Mouse (Mus musculus) kidney, adult 8-10 months (tissue): ENCODE measurements at regions not wholly inside any gene's neighbourhood (a gene's known extent, or its start where the extent isn't known, plus 50 kb on each side); places are given as distances from the start of the nearest gene placed in this dataset.

ENCODE experiments used
- DNase-seq, 2 experiments: peaks; one replicate each; pipeline ENCODE4 v3.0.0; 2022

GRCm38 (mm10) chr10:126628057-126628456, 273.1 kb downstream of the Atp23 start:
- no peak for DNase-seq

DNA sequence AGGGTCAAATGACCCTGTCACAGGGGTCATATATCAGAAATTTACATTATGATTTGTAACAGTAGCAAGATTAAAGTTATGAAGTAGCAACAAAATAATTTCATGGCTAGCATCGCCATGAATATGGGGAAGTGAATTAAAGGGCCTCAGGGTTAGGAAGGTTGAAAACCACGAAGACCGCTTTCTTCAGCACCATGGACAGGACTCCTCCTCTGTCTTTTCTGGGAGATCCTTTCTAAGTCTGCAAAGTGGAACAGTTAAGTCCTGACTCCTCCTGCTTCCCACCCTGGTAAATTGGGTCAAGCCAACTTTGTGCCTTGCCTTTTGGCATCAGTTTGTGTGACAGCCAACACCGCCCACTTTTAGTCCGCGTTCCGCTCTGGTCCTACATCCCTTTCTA, 275.7 kb downstream of the Atp23 start:
- DNase-seq = peak; percentile 1 to 9

DNA sequence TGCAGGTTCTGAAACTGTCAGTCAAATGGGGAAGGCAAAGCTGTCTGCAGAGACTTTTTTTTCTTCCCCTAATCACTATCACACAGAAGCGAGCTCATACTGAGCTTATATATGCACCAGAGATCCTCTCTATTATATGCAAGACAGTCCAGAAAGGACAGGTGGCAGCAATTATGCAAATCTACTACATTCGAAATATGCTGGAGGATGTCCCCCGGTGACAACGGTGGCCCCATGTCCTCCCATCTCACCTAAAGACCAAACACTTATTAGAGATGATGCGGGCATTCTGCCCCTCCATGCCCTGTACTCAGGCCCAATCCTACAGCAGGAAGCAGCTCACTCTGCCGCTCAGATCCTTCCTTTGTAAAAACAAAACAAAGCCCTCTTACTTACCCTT, 280.4 kb downstream of the Atp23 start:
- no peak for DNase-seq

DNA sequence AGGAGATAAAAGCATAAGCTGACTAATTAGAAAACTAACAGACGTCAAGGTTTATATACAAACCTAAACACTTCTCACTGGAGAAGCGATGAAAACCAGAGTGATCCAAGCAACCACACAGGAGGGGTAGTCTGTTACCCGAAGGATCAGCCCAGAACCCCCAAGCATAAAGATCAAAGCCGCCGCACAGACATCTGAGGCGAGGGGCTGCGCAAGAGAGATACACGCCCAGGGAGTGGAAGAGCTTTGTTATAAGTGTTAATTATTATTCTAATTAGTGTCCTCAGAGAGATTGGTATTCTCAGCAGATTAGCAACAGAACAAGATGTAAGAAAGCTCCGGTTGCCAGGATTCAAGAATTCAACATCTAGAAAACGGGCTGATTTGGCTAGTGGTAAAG, 281.2 kb downstream of the Atp23 start:
- no peak for DNase-seq

DNA sequence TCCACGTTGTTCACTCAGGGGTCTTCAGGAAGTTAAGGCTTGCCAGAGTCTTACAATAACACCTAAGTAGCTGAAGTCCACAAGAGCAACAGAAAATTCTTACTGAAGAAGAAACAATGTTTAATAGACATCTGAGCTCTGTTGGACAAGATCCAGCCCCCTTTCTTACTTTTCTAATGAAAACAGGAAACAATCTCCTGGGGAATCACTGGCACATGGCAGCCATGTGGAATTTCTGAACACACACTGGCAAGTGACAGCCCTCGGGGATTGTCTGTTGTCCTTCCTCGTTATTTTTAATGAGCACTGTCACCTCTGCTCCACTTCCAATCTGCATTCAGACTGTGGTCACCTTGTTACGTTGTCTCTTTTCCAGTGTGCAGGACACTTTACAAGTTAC, 288.9 kb downstream of the Atp23 start:
- DNase-seq = no peak

DNA sequence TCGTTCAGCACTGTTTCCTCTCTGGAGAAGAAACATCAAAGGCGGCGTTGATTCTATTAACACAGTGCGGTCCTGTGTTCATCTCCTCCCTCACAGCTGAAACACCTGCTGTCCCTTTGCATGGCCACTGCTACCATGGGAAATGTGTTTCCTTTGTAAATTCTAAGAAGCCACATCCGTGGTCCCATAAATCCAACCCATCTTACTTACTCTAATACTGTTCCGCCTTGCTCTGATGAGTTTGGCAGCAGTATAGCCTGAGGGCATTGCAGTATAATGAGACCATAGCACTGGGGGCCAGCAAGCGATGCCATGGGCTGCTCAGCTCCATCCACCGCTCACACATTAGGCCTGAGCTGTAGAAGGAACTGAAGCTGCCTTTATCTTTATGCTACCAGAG, 290.6 kb downstream of the Atp23 start:
- no peak for DNase-seq

DNA sequence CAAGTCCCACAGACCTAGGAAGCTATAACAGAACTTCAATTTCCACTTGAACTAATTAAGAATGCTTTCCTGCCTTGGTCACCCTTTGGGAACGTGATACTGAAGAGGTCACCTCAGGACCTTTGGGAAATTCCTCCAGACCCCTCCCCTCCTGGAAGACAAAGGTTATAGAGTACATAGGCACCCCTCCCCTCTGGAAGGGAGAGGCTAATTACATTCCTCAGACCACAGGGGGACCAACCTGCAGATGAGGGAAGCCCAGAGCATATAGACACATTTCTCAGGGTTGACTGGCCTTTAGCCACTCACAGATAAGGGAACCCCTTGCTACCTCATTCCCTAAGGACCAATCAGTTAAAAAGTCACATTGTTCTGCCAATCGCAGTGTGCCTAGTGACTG, 301.5 kb downstream of the Atp23 start:
- no peak for DNase-seq

- DNase-seq = no peak
Observed at GRCm38 (mm10) chr10:126568155-126568554, 333.0 kb downstream of the Atp23 start.

GRCm38 (mm10) chr10:126565326-126565725, 335.8 kb downstream of the Atp23 start:
- DNase-seq = peak; percentile 52 to 59

GRCm38 (mm10) chr10:126555080-126555479, 346.1 kb downstream of the Atp23 start:
- DNase-seq = no peak

DNA sequence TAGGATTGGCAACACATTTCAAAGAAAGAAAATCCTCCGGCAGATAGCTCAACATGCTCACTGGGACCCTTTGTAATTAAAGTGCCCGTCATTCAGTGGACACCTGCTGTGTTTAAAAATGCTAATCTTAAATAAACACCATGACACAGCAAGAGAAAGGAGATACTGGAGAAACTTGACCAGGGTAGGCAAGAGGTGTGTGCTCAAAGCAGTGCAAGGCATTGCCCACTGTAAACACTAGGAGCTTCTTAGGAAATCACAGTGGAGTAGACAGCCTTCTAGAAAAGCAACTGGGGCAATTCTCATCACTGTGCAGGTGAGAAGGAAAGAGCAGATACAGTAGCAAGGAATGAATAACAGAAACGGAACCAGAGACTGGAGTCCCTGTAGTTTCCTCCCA, 369.2 kb downstream of the Atp23 start:
- DNase-seq = no peak

DNA sequence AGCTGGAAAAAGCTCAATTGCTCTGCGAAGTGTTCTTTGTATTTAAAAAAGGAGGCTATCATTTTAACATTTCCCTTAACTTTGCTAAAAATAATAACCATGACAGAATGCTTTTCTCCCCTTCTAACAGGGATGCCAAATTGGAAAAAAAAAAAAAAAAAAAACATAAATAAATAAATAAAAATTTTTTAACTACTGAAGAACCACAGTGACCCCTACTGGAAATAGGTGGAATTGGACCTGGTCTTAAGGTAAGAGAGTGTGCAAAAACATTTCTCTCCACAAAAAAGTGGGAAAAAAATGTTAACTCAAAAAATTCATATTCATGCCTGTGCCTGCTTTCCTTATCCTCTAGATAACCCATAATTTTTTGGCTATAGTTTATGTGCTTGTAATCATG, 369.8 kb downstream of the Atp23 start:
- no peak for DNase-seq

GRCm38 (mm10) chr10:126528801-126529200, 372.4 kb downstream of the Atp23 start:
- DNase-seq = peak; percentile 19 to 40

DNA sequence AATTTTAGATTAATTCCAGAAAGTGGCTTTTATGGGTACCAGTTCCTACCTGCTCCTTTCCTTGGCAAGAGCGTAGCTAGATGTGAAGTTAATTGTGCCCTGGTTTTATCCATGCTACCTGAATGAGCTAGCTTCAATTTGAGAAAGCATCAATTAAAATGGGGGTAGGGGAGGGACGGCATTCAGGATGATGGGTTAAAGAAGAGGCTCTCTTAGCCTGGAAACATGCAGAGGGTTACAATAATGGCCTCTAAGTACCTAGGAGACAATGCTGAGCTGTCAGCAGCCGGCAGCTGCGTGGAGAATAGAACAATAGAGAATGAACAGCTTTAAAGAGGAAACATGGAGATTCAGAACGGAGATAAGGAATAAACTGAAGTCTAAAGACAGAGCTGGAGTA, 375.0 kb downstream of the Atp23 start:
- DNase-seq = no peak

DNA sequence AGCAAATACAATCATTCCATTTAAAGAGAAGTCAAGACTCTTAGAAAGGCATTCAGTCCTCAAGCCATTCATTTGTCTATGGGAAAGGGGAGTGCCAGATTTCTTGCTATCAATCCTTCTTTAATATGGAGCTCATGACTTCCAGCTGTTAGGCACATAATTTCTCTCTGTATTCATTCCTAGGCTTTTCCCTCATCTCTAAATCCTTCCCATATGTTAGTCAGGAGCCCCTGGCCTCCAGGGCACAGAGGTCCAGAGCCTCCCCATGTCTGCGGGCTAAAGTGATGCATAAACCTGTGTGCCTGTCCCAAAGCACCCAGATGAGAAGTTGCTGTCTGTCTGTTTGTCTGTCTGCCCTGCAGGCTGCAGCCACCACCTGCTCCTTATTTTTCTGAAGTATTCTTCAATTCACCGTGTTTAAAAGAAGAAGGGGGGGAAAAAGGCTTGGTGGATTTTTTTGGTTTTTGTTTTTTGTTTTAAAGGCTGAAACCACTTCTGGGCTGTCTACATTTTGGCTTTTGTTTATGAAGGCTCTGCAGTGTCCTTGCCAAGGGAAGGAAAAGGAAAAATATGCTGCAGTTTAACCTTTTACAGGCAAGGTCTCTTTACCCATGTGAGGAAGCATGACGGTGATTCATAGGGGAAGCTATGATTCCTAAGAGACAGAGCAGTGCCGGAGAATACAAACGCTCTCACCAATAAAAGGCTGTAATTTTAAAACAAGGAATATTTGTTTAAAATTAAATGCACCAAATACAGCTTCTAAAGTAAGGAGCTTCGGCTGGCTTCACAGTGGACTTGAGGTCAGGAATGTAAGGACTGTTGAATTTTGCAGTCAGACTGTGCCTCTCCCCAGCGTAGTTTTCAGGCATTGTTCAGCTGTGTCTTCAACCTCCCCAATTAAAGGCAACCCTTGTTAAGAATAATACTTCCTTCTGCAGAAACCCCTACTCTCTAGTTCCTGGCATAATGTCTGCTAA, 379.0 kb downstream of the Atp23 start:
- DNase-seq = no peak

DNA sequence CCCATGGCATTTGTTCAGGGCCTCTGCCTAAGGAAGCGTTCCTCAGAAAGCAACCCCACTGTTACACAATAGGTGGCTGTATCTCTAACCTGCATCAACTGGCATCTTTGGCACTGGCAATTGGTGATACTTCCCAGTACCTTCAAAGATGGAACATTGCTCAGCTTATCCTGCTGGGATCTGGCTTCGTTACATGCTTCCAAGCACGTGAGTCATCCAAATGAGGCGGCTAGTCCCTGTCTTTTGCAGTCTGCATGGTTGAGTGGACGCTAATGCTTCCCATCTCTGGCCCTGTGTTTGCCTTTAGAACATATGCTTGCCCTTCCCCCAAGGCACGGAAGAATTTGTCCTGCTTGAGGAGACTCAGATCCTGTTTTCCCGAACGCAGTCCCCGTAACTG, 380.2 kb downstream of the Atp23 start:
- no peak for DNase-seq

DNA sequence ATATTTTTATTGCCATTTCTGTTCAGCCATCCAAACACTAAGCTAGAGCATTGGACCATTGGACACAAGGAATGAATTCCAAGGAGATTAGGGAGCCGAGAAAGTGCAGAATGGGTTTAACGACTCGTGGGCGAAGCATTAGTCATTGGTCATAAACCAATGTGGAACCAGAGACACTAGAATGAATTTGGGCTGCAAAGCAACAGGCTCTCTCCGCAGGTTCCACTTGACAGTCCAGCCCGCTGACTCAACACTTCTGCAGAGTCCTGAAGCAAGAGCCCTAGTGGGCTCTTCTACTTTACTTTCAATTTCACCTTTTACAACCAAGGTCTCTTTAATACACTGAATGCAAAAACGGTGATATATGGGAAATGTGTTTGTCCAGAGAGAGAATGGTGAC, 388.0 kb downstream of the Atp23 start:
- peak in 1 of 2 experiments; percentile 7 for DNase-seq

GRCm38 (mm10) chr10:126511511-126511910, 389.6 kb downstream of the Atp23 start:
- peak; percentile 76 to 86 for DNase-seq

DNA sequence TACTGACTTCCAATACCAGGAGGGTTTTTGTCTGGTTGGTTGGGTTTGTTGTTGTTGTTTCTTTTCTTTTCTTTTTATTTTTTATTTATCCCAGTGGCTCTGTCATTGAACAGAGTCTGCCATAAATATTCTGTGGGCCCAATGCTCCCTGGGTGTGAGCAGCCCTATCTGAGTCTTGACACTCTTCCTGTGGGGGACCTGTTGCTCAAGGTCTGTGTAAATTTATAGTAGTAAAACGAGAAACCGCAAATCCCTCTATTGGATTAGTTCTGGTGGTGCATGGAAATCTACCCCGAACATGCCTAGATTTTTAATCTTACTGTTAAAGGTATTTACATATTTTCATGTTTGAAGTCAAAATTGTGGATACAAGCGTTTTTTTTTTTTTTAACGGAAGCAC, 395.2 kb downstream of the Atp23 start:
- DNase-seq = no peak

DNA sequence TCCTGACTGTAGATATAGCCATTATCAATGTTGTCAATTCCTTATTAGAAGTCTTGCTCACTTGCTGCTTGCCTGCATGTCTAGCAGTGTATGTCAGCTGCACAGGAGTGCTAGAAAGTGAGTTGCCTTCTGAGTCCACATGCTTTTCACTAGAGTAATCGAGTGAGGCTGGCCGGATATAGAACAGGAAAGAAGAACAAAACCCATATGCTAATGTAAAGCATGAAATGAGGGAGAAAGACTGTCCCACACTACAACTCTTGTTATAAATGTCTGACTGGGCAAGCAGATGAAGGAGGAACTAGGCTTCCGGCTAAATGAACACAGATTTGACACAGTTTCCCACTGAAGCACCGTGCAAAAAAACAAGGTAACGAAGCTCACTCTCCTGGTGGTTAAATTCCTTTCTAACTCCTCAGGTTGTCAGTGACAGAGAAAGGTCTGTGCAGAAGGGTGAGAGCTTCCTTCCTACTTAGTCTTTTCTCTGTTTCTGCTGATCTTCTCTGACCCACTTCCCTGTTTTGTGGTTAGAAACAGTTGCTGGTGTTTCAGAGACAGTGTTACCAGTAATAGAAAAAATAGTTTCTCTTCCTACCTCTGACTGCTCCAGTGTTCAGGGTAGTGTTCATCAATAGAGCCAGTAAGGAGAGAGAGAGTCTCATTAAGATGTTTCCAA, 399.0 kb downstream of the Atp23 start:
- no peak for DNase-seq

GRCm38 (mm10) chr10:126498726-126499125, 402.4 kb downstream of the Atp23 start:
- DNase-seq = no peak

DNA sequence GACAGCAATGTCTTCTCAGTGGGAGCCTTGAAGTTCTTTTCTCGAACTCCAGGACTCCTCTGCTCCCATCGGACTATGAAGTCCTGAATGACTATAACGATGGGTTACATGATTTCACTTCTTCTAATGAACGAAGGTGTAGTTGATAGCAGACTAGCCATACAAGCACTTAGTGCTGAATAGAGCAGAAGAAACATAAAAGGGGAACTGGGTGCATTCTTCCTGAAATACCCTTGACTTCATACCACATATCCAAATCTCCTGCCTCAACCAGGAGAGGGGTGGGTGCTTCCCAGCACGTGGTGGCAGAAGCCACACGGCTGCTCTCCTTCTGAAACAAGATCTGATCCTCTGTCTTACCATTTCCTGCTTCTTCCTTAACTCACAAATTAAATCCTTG, 407.4 kb downstream of the Atp23 start:
- no peak for DNase-seq

GRCm38 (mm10) chr10:126492211-126492610, 408.9 kb downstream of the Atp23 start:
- no peak for DNase-seq

DNA sequence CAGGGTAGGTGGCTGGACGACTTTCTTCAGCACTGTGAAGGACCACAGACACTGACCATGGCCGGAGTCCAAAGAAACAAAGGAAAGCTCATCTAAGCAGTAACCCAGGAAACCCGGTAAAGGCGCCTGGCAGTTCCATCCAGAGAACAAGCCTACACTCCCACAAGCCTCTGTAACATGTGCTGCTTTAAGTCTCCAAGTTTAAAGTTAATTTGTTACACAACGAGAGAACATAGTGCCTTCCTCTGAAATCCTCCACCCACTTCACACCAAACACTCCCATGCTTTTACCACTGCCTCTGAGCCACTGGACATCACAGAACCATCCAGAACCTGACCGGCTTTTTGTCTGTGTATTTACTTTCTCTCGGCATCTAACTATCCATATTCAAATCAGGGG, 416.0 kb downstream of the Atp23 start:
- no peak for DNase-seq
